Mouse (Mus musculus) Patski (cell line): ENCODE data around the gene Pank2. TPM values are rescaled to one million over a fixed set of nuclear protein-coding genes. Genes with fewer than 3 reads are reported as not detected.
A peak's percentile ranks its signal among the peaks of the same experiment; 100 is the strongest.
"Not testable (repeated sequence)": the region's sequence is repeated elsewhere in the genome, so short reads cannot be mapped to it uniquely, and the experiment has no call there.

Source experiments
- ATAC-seq: fragments of 100-300 bp; one replicate; pipeline ENCODE4 v1.8.0; 2021
- CTCF ChIA-PET: fragments of 350-600 bp; sonication (Branson Sonifier 250); formaldehyde crosslinking; loops from one replicate; lab custom pipeline; 2022; ENCODE audit warnings: inconsistent platforms; lab: Charles Lee
- POLR2A ChIA-PET: fragments of 350-600 bp; sonication (Branson Sonifier 250); formaldehyde crosslinking; loops from one replicate; lab custom pipeline; 2022; ENCODE audit warnings: antibody characterized with exemption, inconsistent platforms; lab: Charles Lee
- DNase-seq: peaks from one replicate; pipeline ENCODE4 v3.0.0-alpha.2; 2011; ENCODE audit warnings: low read depth, low spot score
- H3K27me3 ChIP-seq: fragments of 371-371 bp; one replicate; pipeline ENCODE4 v1.5.1; 2021
- CTCF ChIP-seq: fragments of 100-300 bp; IDR thresholded peaks from one replicate; pipeline ENCODE4 v1.5.1; 2021
- in situ Hi-C: fragments of 300-500 bp; cut with MboI; formaldehyde crosslinking; loops from 3 replicates; pipeline ENCODE4 v1.11.1; 2018; ENCODE audit warnings: low pct_unique_long_range_greater_than_20kb, mixed read lengths
- polyA plus RNA-seq: library from polyadenylated mRNA; unstranded; gene quantifications from one replicate; pipeline ENCODE4 v1.2.3, GENCODE M21; 2021

The Pank2 gene
- 42.8 TPM for polyA plus RNA-seq

DNA sequence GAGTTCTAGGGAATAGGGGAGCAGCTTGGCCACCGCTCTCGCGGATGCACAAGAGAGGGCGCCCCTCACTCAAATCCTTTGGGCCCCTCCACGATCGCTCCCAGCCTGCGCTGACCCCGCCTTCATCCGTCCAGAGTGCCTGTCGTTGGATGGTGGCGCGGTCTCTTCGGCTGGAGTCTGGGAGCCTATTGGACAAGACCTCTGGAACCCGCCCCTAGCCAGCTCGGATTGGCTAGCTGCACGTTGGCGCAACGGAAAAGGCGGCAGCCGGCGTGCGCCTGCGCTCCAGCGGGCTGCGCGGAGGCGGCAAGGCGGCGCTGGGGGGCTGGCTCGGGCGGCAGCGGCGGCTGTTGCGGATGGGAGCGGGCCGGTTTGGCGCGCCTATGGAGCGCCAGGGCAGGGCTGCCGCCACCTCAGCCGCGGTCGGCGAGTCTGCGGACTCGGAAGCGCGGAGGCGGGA is at the start of gene Pank2:
Gene Pank2 (plus strand): TSS at position 283 of the 460 bp plus-strand sequence.
- in situ Hi-C loops = loop anchor here (10.0 kb wide), 1 partner anchor 243 kb away; no protein-coding TSS in a partner anchor
- H3K27me3 ChIP-seq = no peaks in the 10 kb centered on the region
- ChIA-PET CTCF (interaction anchor here (1.8 to 2.0 kb wide), 2 partner anchors 9 to 168 kb away, joined by 4 to 6 read pairs; no protein-coding TSS in a partner anchor), POLR2A (interaction anchor here (1.3 kb wide), 1 partner anchor 39 kb away, joined by 3 read pairs; no protein-coding TSS in a partner anchor)
- DNase-seq (peak; percentile 77), ATAC-seq (peak; percentile 99)
- no peak for TF ChIP-seq CTCF

DNA sequence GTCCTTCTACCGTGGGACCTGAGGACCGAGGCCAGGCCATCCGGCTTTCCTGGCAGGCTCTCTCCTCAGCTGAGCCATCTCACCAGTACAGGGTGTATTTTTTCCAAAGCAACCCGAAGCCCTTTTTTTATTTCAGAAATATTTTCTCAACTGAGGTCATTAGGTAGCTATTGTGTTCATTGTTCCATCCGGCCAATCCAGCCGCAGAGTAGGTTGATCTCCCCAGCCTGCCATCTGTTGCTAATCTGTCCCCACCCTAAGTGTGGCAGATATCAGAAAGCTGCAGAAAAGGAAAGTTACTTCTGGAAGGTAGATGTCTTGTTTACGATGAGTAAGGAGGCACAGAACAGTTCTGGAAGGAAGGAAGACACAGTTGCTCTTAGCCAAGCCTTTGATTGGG is 48.5 kb upstream of the Pank2 start:
- no peak for ATAC-seq
- TF ChIP-seq CTCF = no peak
- in situ Hi-C loops = no loop called here
- no peak for DNase-seq
- ChIA-PET POLR2A (interaction anchor here (0.5 kb wide), 1 partner anchor 320 kb away, joined by 3 read pairs; no protein-coding TSS in a partner anchor), CTCF (interaction anchor here (2.0 kb wide), 1 partner anchor 8 kb away, joined by 6 read pairs; no protein-coding TSS in a partner anchor)
- no peaks in the 10 kb centered on the region for H3K27me3 ChIP-seq

DNA sequence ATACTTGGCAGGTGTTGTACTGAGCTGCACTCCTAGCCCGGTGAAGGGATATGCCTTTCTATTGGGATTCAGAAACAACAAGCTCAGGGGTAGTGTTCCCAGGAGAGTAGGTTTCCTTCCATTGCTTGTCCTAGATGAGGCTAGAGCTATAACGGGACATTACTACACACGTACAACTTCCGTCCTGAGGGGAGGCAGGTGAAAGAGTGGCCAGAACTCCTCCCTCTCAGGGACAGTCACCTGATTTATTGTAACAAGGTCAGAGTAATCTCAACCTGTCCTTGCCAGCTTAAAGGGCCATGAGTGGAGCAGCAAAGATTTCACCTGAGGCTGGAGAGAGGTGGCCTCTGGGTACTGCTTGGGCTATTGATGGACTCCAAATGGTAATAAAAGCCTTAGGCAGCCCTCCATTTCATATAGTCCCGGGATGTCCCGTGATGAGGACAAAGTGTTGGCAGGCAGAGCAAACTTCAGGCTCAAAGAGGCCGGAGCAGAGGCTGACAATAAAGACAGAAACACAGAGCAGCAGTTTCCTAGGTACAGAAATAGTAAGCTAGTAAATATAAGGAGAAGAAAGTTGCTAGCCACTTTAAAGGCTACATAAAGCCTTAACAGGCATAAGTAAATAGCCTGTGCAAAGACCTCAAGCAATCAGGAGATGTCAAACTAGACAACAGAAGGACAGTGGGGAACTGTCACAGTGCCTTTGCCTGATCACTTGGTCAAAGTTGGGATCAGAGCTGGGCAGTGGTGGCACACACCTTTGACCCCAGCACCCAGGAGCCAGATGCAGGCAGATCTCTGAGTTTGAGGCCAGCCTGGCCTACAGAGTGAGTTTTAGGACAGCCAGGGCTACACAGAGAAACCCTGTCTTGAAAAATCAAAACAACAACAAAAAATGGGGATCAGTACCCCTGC is 46.1 kb upstream of the Pank2 start:
- POLR2A ChIA-PET = no interaction called here
- in situ Hi-C loops = no loop called here
- DNase-seq = no peak

DNA sequence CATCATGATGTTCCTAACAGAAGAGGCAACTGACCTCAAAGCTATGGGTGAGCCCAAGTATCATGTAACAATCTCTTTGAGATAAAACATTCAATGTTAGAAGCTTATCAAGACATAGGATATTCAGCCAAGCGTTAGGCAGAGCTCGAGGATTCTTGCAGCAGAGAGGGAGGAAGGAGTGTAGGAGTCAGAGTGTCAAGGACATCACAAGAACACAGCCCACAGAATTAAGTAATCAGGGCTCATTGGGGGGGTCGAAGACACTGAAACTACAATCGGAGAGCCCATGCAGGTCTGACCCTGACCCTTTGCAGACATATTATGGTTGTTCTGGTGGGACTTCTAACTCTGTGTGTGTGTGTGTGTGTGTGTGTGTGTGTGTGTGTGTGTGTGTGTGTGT is 42.3 kb upstream of the Pank2 start:
- ChIA-PET POLR2A (interaction anchor here (0.6 kb wide), 1 partner anchor 17 kb away, joined by 3 read pairs; no protein-coding TSS in a partner anchor), CTCF (interaction anchor here (1.2 kb wide), 1 partner anchor 10 kb away, joined by 3 read pairs; no protein-coding TSS in a partner anchor)
- DNase-seq (no peak), ATAC-seq (no peak)
- TF ChIP-seq CTCF = no peak
- in situ Hi-C loops = no loop called here
- H3K27me3 ChIP-seq = no peaks in the 10 kb centered on the region

More for the DNA sequence above, 46.1 kb upstream of the Pank2 start:
- H3K27me3 ChIP-seq = no peaks in the 10 kb centered on the region
- TF ChIP-seq CTCF = no peak
- ATAC-seq = no peak
- CTCF ChIA-PET = no interaction called here

DNA sequence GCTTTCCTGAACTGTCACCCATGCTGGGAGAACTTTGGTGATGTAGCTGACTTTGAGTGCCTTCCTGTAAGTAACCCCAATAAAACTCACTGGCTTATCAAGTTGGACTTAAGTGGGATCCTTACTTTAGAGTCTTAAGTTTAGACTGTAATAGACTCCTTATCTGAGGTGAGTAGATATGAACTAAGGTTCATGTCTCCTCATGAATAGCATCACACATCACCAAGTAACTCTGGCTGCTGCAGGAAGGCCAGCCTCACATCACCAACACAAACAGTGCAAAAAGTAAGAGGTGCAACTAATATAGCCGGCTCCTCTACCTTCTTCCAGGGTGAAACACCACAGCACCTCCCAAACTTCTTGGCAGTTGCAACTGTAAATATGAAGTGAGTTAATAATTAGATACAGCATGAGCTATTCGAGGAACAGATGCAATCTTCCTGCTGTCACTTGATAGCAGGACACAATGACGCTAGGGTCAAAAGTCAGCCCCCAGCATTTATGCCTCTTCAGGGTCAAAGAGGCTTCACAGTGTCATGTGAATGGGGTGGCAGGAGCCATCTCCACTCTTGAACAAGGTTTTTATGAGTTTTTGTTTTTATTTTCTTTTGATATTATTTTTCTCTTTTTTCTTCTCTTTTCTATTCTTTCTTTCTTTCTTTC is 40.3 kb upstream of the Pank2 start:
- POLR2A ChIA-PET = interaction anchor here (1.0 to 1.4 kb wide), 2 partner anchors 12 to 40 kb away, joined by 3 read pairs; partner anchors contain the start of gene Pank2
- no peak for TF ChIP-seq CTCF
- CTCF ChIA-PET = interaction anchor here (0.7 to 3.4 kb wide), 7 partner anchors 9 to 47 kb away, joined by 3 to 10 read pairs (median 4); partner anchors contain the start of genes Ap5s1 and Mavs

DNA sequence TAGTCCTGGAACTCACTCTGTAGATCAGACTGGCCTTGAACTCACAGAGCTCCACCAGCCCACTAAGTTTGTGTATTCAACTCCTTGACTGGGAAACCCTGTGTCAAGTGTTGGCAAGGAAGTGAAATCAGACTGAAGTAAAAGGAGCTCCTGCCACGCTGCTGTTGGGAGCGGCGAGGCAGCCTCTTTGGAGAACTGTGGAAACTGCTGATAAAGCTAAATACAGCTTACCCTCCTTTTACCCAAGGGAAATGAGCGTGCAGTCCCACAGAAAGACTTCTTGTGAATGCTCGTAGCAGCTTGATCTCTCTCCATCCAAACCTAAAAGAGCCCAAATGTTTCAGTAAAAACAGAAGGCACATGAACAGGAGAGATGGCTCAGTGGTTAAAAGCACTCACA is 39.7 kb upstream of the Pank2 start:
- DNase-seq (no peak), ATAC-seq (no peak)
- no peaks in the 10 kb centered on the region for H3K27me3 ChIP-seq
- no peak for TF ChIP-seq CTCF
- POLR2A ChIA-PET = interaction anchor here (1.4 kb wide), 1 partner anchor 39 kb away, joined by 3 read pairs; the partner anchor contains the start of gene Pank2
- in situ Hi-C loops = no loop called here
- CTCF ChIA-PET = interaction anchor here (1.2 to 3.4 kb wide), 5 partner anchors 10 to 47 kb away, joined by 3 to 10 read pairs (median 6); partner anchors contain the start of gene Mavs

More for the DNA sequence above, 40.3 kb upstream of the Pank2 start:
- ATAC-seq (no peak), DNase-seq (no peak)
- in situ Hi-C loops = no loop called here
- H3K27me3 ChIP-seq = no peaks in the 10 kb centered on the region

DNA sequence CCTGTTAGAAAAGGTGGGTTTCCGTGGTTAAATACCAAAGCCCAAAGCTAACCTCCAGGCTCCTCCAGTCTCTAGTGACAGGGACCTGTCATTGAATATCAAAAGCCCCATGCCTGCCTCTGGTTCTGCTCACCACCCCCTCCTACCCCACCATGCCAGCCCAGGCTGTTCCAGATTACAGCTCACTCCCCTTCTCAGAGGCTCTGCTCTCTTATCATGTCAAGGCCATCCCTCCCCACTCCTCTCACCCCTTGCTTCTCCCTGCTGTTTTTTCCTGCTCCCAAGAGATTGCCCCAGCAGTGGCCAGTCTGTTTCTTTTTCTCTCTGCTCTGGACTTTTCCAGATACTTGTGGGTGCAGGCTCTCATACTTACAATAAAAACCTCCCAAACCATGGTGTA is 38.7 kb upstream of the Pank2 start:
- POLR2A ChIA-PET = interaction anchor here (1.4 kb wide), 1 partner anchor 38 kb away, joined by 3 read pairs; the partner anchor contains the start of gene Pank2
- DNase-seq = no peak

DNA sequence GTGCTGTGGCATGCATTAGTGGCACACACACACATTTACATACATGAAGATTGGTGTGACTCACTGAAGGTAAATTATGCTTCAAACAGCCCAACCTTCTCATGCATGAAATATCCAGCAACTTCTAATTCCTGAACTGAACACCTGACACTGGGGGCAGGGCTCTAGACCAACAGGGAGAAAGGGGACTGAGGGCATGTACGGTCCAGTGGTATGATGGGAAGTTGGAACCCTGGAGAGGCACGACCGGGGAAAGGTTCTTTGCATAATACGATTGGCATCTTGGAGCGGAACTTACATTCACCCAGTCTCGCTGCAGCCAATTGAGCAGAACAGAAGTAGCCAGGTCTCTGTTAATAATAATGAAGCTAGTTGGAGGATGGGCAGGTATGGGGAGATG is 37.1 kb upstream of the Pank2 start:
- in situ Hi-C loops = no loop called here

More for the DNA sequence above, 38.7 kb upstream of the Pank2 start:
- H3K27me3 ChIP-seq = no peaks in the 10 kb centered on the region
- TF ChIP-seq CTCF = no peak
- CTCF ChIA-PET = interaction anchor here (2.0 to 3.4 kb wide), 2 partner anchors 9 to 13 kb away, joined by 6 to 10 read pairs; partner anchors contain the start of gene Mavs
- ATAC-seq = no peak
- in situ Hi-C loops = no loop called here

DNA sequence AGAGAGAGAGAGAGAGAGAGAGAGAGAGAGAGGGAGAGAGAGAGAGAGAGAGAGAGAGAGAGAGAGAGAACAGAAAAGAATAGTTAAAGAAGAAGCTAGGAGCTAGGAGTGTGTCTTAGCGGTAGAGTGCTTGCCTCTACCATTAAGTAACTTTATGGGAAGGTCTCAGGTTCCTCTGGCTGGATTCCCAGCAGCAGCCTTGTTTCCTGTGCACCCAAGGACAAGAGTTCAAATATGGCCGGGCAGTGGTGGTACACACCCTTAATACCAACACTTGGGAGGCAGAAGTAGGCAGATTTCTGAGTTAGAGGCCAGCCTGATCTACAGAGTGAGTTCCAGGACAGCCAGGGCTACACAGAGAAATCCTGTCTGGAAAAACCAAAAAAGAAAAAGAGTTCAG is 35.6 kb upstream of the Pank2 start:
- H3K27me3 ChIP-seq, CTCF ChIA-PET, ATAC-seq, POLR2A ChIA-PET, in situ Hi-C loops, DNase-seq: not testable (repeated sequence)

More for the DNA sequence above, 37.1 kb upstream of the Pank2 start:
- ATAC-seq (no peak), DNase-seq (no peak)
- TF ChIP-seq CTCF = no peak
- CTCF ChIA-PET = no interaction called here
- no peaks in the 10 kb centered on the region for H3K27me3 ChIP-seq
- POLR2A ChIA-PET = no interaction called here

DNA sequence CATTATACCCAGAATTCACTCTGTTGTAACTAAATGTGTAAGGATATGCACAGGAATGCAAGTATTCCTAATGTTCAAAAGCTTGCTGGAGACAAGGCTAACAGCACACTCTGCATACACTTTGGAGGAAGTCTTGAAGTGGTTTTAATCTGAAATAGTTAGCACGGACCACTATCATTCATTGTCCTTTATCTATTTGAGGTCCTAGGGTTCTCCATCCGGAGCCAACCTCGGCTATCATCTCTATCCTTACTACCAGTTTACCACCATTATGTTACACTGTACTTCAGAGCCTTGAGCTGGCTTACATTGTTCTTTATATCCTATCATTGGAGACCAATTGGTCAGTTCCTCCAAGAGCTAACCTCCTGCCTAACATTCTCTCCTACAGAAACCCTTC is 35.1 kb upstream of the Pank2 start:
- TF ChIP-seq CTCF = no peak
- no peaks in the 10 kb centered on the region for H3K27me3 ChIP-seq
- ChIA-PET POLR2A (no interaction called here), CTCF (no interaction called here)
- DNase-seq = no peak
- ATAC-seq = no peak
- in situ Hi-C loops = no loop called here
